Mouse (Mus musculus) skeletal muscle tissue, postnatal 0 days (tissue): Measurements from ENCODE around the gene Lrrc66. TPM values are rescaled to one million over a fixed set of nuclear protein-coding genes. Genes with fewer than 3 reads are reported as not detected.

Source experiments
- polyA plus RNA-seq: library from polyadenylated mRNA; unstranded; fragments of >200 nt; fragmentation: Nextera tagmentation; extraction: Ambion mirVana; gene quantifications from 2 replicates; pipeline ENCODE4 v1.2.1, GENCODE M21; 2015

Lrrc66 gene
- 0.07 and 0.15 TPM in 2 replicates for polyA plus RNA-seq

DNA sequence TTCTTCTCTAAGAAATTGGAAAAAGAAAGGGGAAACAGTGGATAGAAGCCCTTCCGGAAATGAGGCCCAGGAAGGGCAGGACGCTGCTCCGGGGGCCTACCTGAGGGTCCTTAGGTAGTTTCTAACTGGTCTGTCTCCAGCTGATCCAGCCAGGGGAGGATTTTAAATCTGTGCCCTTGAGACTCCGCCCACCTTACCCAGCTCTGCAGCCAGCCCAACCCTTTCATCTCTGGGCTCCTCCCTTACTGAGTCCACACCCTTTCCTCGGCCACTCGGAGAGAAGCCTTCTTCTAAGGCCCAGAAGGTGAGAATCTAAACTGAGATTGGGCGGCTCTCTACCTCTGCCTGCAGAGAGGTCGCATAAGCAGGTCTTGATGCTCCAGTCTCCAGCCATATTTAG, at the start of gene Lrrc66:
Gene Lrrc66 (minus strand): TSS at position 236 of the 400 bp plus-strand sequence.

DNA sequence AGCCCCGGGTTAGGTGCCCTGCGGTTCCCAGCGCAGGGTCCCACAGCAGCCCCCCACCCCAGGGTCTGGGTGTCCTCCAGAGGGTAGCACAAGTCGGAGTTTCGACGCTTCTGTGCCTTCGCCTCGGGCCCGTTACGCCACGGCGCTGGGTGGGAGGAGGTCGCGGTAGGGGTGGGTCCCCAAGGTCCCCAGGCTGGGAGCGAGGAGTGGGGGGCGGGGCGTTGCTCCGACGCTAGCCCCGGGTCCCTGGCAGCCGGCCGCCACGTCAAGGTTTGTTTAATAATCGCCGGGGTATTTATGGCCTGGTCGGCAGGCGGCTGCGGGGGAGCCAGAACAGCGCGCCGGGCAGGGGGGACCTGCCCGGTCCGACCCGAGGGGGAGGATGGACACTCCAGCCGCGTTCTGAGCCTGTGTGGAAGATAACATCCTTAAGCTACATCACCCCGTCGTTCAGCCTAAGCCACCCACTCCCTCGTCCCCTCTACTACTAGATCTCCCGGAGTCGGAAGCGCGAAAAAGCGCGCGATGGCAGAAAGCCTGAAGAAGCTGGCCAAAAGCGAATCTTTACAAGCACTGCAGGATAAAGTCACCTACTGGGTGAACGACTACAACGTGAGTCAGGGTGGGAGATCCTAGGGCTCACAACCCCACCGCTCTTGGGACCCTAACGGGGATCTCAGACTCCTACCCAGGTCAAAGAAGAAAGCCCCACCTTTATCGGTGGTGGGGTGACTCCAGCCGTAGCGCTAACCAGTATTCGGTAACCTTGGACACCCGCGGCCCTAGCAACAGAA, 18.9 kb upstream of the Lrrc66 start, which contains the start of gene Spata18:
Gene Spata18 (plus strand): TSS at position 319 of the 794 bp plus-strand sequence.

DNA sequence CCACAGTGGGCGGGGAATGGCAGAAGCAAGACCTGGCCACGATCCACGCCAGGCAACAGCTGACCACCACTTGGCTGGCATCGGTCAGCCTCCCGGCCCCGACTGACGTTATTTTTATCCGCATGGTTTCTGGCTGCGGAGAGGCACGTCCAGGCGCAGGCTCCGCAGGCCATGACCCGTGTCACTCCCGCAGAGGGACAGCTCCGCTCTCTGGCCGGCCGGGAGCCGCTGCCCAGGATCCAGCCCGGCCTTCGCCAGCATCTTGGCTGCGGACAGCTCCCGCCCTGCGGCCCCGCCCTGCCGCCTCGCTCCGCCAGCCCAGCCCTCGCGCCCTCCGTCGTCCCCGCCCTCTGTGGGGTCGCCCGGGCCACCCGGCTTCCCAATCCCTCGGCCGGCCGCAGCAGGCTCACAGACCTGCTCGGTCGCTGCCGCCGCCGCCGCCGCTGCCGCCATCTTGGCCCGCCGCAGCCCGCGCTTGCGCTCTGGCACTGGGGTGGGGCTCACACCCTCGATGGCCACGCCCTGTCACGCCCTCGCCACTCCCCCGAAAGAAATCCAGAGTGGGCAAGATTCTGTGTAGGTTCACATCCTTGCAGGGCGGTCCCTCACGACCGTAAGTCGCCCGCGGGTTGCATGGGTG, 15.1 kb upstream of the Lrrc66 start, which contains the start of gene Sgcb:
Gene Sgcb (minus strand): TSS at position 530 of the 640 bp plus-strand sequence.

Other genes with a start within 250 kb of the Lrrc66 start
- gene Cwh43, start 226.5 kb downstream of the Lrrc66 start, polyA plus RNA-seq = 0.50 TPM in 1 of 2 replicates, not detected in the other
- 7.9 and 8.7 TPM in 2 replicates for gene Dcun1d4, start 151.5 kb downstream of the Lrrc66 start, polyA plus RNA-seq
- gene Sgcb, start 15.3 kb upstream of the Lrrc66 start, polyA plus RNA-seq = 95.9 and 110 TPM in 2 replicates
- 0.23 and 0.24 TPM in 2 replicates for gene Spata18, start 18.9 kb upstream of the Lrrc66 start, polyA plus RNA-seq